Mouse (Mus musculus) liver, postnatal 0 days (tissue): ENCODE data around the gene Tmem63c. TPM values are rescaled to one million over a fixed set of nuclear protein-coding genes. Genes with fewer than 3 reads are reported as not detected.
A peak's percentile ranks its signal among the peaks of the same experiment; 100 is the strongest.

Source experiments
- ATAC-seq: fragments of 200-750 bp; cut with Nextera tagmentation; 2 replicates; pipeline ENCODE4 v1.8.0; 2017; ENCODE audit warnings: mild to moderate bottlenecking, moderate library complexity
- DNase-seq: peaks from one replicate; pipeline ENCODE4 v3.0.0-alpha.2; 2016
- H3K27ac ChIP-seq: fragments of 300-500 bp; sonication (generic); 2 replicates; pipeline ENCODE4 v1.5.1; 2014; ENCODE audit warnings: antibody characterized with exemption, moderate library complexity, mild to moderate bottlenecking, low read depth
- H3K27me3 ChIP-seq: fragments of 300-500 bp; sonication (generic); 2 replicates; pipeline ENCODE4 v1.6.1; 2014; ENCODE audit warnings: low read length, control low read depth, mixed read lengths; ENCODE audit not compliant: insufficient read depth
- H3K36me3 ChIP-seq: fragments of 300-500 bp; sonication (generic); replicated peaks from 2 replicates; pipeline ENCODE4 v1.6.1; 2014; ENCODE audit warnings: mild to moderate bottlenecking, control low read depth, low read length, moderate library complexity, mixed read lengths; ENCODE audit not compliant: insufficient read depth
- H3K4me1 ChIP-seq: fragments of 300-500 bp; sonication (generic); 2 replicates; pipeline ENCODE4 v1.6.1; 2014; ENCODE audit warnings: antibody characterized with exemption, mild to moderate bottlenecking, control low read depth; ENCODE audit not compliant: insufficient read depth
- H3K4me2 ChIP-seq: fragments of 300-500 bp; sonication (generic); 2 replicates; pipeline ENCODE4 v1.6.1; 2014; ENCODE audit warnings: low read depth, mild to moderate bottlenecking, low read length, moderate library complexity, mixed read lengths
- H3K4me3 ChIP-seq: fragments of 300-500 bp; sonication (generic); 2 replicates; pipeline ENCODE4 v1.5.1; 2014; ENCODE audit warnings: low read depth, low read length
- H3K9ac ChIP-seq: fragments of 300-500 bp; sonication (generic); replicated peaks from 2 replicates; pipeline ENCODE4 v1.6.1; 2014; ENCODE audit warnings: mild to moderate bottlenecking, moderate library complexity
- H3K9me3 ChIP-seq: fragments of 300-500 bp; sonication (generic); 2 replicates; pipeline ENCODE4 v1.6.1; 2016; ENCODE audit warnings: mild to moderate bottlenecking, control low read depth, low read length, mixed read lengths
- CTCF ChIP-seq: sonication (generic); IDR thresholded peaks from 2 replicates; pipeline ENCODE4 v1.5.1; 2016; ENCODE audit warnings: antibody characterized with exemption, low read depth
- EP300 ChIP-seq: IDR thresholded peaks from 2 replicates; pipeline ENCODE4 v1.6.1; 2016; ENCODE audit warnings: antibody characterized with exemption, low read depth, mild to moderate bottlenecking
- WGBS: fragments of 180-500 bp; shearing (Covaris S2); extraction: QIAGEN DNeasy Blood & Tissue Kit; methylation state at CpG from one replicate; pipeline ENCODE4 v1.1.7; 2014; ENCODE audit not compliant: insufficient replicate concordance; 5-methylcytosine and 5-hydroxymethylcytosine counted together
- polyA plus RNA-seq: library from polyadenylated mRNA; unstranded; fragments of >200 nt; fragmentation: Nextera tagmentation; extraction: Ambion mirVana; gene quantifications from 2 replicates; pipeline ENCODE4 v1.2.1, GENCODE M21; 2015

Tmem63c gene
- polyA plus RNA-seq, 1 experiment from 2014 or later: not detected

GRCm38 (mm10) chr12:87052661-87053321 is 31.7 kb downstream of the Tmem63c start:
- no peaks in the 10 kb centered on the region for H3K9me3 ChIP-seq
- TF ChIP-seq EP300 (no peak), CTCF (peak; percentile 87)
- H3K4me1 ChIP-seq: no peaks in the 10 kb centered on the region
- ATAC-seq: no peak
- H3K4me3 ChIP-seq: no peak overlapping the region
- H3K27me3 ChIP-seq: no peaks in the 10 kb centered on the region
- WGBS: 29% methylated on average over 11 of the region's 16 CpGs
- H3K9ac ChIP-seq: no peak overlapping the region
- no peak overlapping the region for H3K27ac ChIP-seq
- DNase-seq: peak; percentile 85
- no peak overlapping the region for H3K4me2 ChIP-seq
- H3K36me3 ChIP-seq: no peaks in the 10 kb centered on the region

- no peak overlapping the region for H3K9ac ChIP-seq
- H3K27me3 ChIP-seq: no peaks in the 10 kb centered on the region
- TF ChIP-seq EP300 (no peak), CTCF (no peak)
- no peak overlapping the region for H3K4me3 ChIP-seq
- H3K4me2 ChIP-seq: no peak overlapping the region
- H3K36me3 ChIP-seq: no peaks in the 10 kb centered on the region
- H3K27ac ChIP-seq: no peak overlapping the region
- no peaks in the 10 kb centered on the region for H3K9me3 ChIP-seq
- no peak for ATAC-seq
- no peak for DNase-seq
- 67% methylated on average over 7 of the region's 7 CpGs for WGBS
- no peaks in the 10 kb centered on the region for H3K4me1 ChIP-seq
Measured at GRCm38 (mm10) chr12:87054873-87055272, 33.7 kb downstream of the Tmem63c start.

DNA sequence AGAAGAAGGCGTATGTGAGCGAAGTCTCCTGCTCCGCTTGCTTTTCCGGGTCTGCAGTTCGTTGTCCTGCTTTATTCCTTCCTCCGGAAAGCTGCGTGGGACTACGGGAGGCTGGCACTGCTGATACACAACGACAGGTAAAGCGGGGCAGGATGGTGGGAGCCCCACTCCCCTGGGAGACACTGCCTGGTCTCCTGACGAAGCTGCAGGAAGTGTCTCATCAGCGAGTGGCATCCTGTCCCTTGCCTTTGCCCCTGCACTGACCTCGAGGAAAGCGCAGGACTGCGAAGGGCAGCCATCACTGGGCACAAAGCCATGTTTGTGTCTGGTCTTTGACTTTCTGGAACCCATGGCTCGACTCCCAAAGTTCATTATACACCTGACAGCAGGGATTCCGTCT is 35.9 kb downstream of the Tmem63c start:
- no peak for DNase-seq
- H3K36me3 ChIP-seq: no peaks in the 10 kb centered on the region

GRCm38 (mm10) chr12:87065446-87065845 is 44.3 kb downstream of the Tmem63c start:
- no peak overlapping the region for H3K4me3 ChIP-seq
- no peaks in the 10 kb centered on the region for H3K9me3 ChIP-seq
- no peaks in the 10 kb centered on the region for H3K36me3 ChIP-seq
- H3K4me1 ChIP-seq: no peaks in the 10 kb centered on the region
- ATAC-seq (no peak), DNase-seq (no peak)
- no peak for TF ChIP-seq CTCF
- no peak for TF ChIP-seq EP300
- no peak overlapping the region for H3K4me2 ChIP-seq
- H3K9ac ChIP-seq: no peak overlapping the region
- no peak overlapping the region for H3K27ac ChIP-seq
- no peaks in the 10 kb centered on the region for H3K27me3 ChIP-seq
- 82% methylated on average over 11 of the region's 11 CpGs for WGBS

More for the DNA sequence above, 35.9 kb downstream of the Tmem63c start:
- WGBS: 57% methylated on average over 17 of the region's 17 CpGs
- no peak for TF ChIP-seq EP300
- no peak for TF ChIP-seq CTCF
- H3K4me2 ChIP-seq: no peak overlapping the region
- no peak overlapping the region for H3K9ac ChIP-seq
- no peaks in the 10 kb centered on the region for H3K27me3 ChIP-seq
- H3K4me3 ChIP-seq: no peak overlapping the region
- H3K9me3 ChIP-seq: no peaks in the 10 kb centered on the region
- no peak for ATAC-seq
- H3K4me1 ChIP-seq: no peaks in the 10 kb centered on the region
- no peak overlapping the region for H3K27ac ChIP-seq

DNA sequence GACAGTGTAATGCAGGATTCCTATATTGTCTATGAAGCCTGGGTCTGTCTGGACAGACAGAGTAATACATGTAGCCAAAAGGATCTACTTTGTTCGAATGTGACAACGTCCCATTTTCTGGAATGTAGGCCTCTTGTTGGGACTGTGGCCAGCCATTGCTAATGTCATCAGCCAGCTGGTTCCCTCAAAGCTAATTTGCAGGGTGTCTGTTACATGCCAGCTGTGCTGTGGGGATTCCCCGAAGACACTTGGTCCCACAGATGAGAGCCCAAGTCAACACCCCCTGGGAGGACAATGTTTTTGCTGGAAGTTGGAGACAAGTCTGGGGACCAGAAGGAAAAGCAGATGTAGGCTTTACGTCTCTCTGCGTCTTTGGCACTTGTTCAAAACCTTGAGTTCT is 45.3 kb downstream of the Tmem63c start:
- Histone ChIP-seq H3K4me3 (no peak overlapping the region), H3K27ac (no peak overlapping the region), H3K9me3 (no peaks in the 10 kb centered on the region), H3K36me3 (no peaks in the 10 kb centered on the region), H3K4me1 (no peaks in the 10 kb centered on the region), H3K27me3 (no peaks in the 10 kb centered on the region), H3K4me2 (no peak overlapping the region), H3K9ac (no peak overlapping the region)
- DNase-seq: no peak
- no peak for TF ChIP-seq EP300
- no peak for TF ChIP-seq CTCF
- no peak for ATAC-seq
- WGBS: 85% methylated on average over 5 of the region's 5 CpGs

DNA sequence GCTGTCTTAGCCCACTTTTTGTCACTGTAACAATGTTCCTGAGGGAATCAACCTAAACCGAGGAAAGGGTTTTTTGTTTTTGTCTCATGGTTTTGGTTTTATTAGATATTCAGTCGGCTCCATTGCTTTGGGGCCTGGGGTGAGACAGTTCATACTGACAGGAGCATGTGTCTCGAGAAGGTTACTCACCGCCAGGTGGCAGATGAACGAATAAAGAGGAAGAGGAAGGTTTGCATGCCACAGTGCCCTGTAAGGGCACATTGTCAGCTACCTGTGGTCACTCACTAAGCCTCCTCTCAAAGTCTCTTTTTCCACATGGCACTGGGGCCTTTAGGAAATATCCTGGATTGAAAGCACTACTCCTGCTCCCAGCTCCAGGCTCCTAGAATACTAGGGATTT is 49.4 kb downstream of the Tmem63c start:
- 57% methylated on average over 5 of the region's 5 CpGs for WGBS
- no peaks in the 10 kb centered on the region for H3K27me3 ChIP-seq
- no peaks in the 10 kb centered on the region for H3K9me3 ChIP-seq
- TF ChIP-seq EP300: no peak
- TF ChIP-seq CTCF: no peak
- no peak overlapping the region for H3K9ac ChIP-seq
- H3K4me1 ChIP-seq: no peaks in the 10 kb centered on the region
- no peaks in the 10 kb centered on the region for H3K36me3 ChIP-seq
- no peak for DNase-seq
- H3K4me2 ChIP-seq: no peak overlapping the region
- no peak for ATAC-seq
- H3K4me3 ChIP-seq: no peak overlapping the region
- no peak overlapping the region for H3K27ac ChIP-seq

DNA sequence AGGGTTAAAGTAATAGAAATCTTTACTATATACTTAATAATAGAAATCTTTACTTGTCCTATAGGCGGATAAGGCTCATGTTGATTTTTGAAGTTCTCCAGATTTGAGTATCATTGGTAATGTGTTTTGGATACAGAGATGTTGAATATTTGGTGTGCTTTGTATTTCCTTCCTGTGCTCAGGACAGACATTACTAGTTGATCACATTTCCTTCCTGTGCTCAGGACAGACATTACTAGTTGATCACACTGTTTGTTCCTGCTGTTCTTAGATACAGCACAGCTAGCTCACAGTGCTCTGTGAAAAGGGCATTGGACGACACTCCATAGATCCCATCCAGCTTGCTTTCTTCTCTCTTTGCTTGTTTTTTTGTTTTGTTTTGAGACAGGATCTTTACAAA is 55.5 kb downstream of the Tmem63c start:
- 83% methylated on average over 2 of the region's 2 CpGs for WGBS
- no peak overlapping the region for H3K4me2 ChIP-seq
- H3K27ac ChIP-seq: no peak overlapping the region
- no peak for TF ChIP-seq EP300
- no peak for TF ChIP-seq CTCF
- H3K4me1 ChIP-seq: no peaks in the 10 kb centered on the region
- no peak overlapping the region for H3K4me3 ChIP-seq
- no peaks in the 10 kb centered on the region for H3K36me3 ChIP-seq
- H3K9me3 ChIP-seq: no peaks in the 10 kb centered on the region
- DNase-seq (no peak), ATAC-seq (no peak)
- no peaks in the 10 kb centered on the region for H3K27me3 ChIP-seq
- no peak overlapping the region for H3K9ac ChIP-seq
